38 mouse cellular contexts compared by ENCODE assay signal in genomic region chr13:93673296-93673695, GRCm38 (mm10). TPM values are rescaled to one million over a fixed set of nuclear protein-coding genes. Genes with fewer than 3 reads are reported as not detected.
DNase-seq lines count a peak whose midpoint lies in the region; ATAC-seq lines count a peak whose summit lies in the region.
"Had no signal": no experiment of that assay in that cellular context is flagged by ENCODE, and none has a peak within 500 bp of the region (broad histone marks: within the 10 kb centered on the region; RNA-seq: fewer than 3 reads in every experiment).

No protein-coding gene starts in this region.

- DNase-seq in heart, adult 11 months, result peak; percentile 83
- DNase-seq in heart, postnatal 25 days (ENCODE audit: low spot score), result no peak
- DNase-seq in liver, embryonic 11.5 days (ENCODE audit: low spot score), result no peak
- no peak for DNase-seq in layer of hippocampus, postnatal 10 days (ENCODE audit: low spot score in 2 of 2)
- no peak for DNase-seq in thymus, postnatal 36 days
- DNase-seq: adrenal gland, postnatal 10 days; cerebellum, adult 18-20 months; cerebellum, postnatal 10 days; gastrocnemius, adult 2 months; gastrocnemius, postnatal 36 days; heart, adult 2 months; layer of hippocampus, adult 9-11 months; lung, adult 2 months; lung, postnatal 10 days; right cerebral cortex, postnatal 4 days; thymus, adult 18-20 months; thymus, postnatal 25 days had no signal

- no peak overlapping the region for H3K4me2 ChIP-seq in kidney, embryonic 15.5 days
- H3K4me2 ChIP-seq in kidney, embryonic 14.5 days (replicated peaks; ENCODE audit: low read depth, low read length), result no peak overlapping the region
- H3K4me2 ChIP-seq in liver, embryonic 11.5 days, result peak overlapping the region; percentile 42
- peak overlapping the region; percentile 33 for H3K4me2 ChIP-seq in liver, embryonic 16.5 days (ENCODE audit: low read depth, low read length)

- 0 out of 2 replicates have a peak overlapping the region, but pooled peaks have one; percentile 32 for H3K27ac ChIP-seq in kidney, embryonic 15.5 days
- no peak overlapping the region for H3K27ac ChIP-seq in kidney, embryonic 14.5 days (ENCODE audit: low read depth, low read length)
- H3K27ac ChIP-seq in liver, embryonic 11.5 days (ENCODE audit: low read depth, low read length), result no peak overlapping the region
- peak overlapping the region; percentile 51 for H3K27ac ChIP-seq in liver, embryonic 16.5 days (ENCODE audit: low read length)
- H3K27ac ChIP-seq: embryonic facial prominence, embryonic 15.5 days; gastrocnemius, adult 2 months; heart, adult 2 months; left cerebral cortex, adult 2 months; limb, embryonic 12.5 days; macrophage; midbrain, embryonic 13.5 days; neural tube, embryonic 13.5 days; stomach, postnatal 0 days had no signal

- no peak overlapping the region for H3K9ac ChIP-seq in kidney, embryonic 15.5 days
- no peak overlapping the region for H3K9ac ChIP-seq in kidney, embryonic 14.5 days (ENCODE audit: low read depth, low read length)
- H3K9ac ChIP-seq in liver, embryonic 11.5 days (ENCODE audit: low read depth, low read length), result no peak overlapping the region; the same call in 1 of the 2 replicates
- peak overlapping the region; percentile 25; the same call in 1 of the 2 replicates for H3K9ac ChIP-seq in liver, embryonic 16.5 days (ENCODE audit: low read depth, low read length)
- H3K9ac ChIP-seq: embryonic facial prominence, embryonic 15.5 days; heart, embryonic 12.5 days; limb, embryonic 12.5 days; midbrain, embryonic 13.5 days; neural tube, embryonic 13.5 days had no signal

- peak; percentile 54; the same call in 1 of the 2 replicates for ATAC-seq in kidney, embryonic 15.5 days (replicated peaks; ENCODE audit: low FRiP score)
- no peak for ATAC-seq in kidney, embryonic 14.5 days (ENCODE audit: low FRiP score, low TSS enrichment)
- no peak for ATAC-seq in liver, embryonic 11.5 days (replicated peaks; ENCODE audit: low FRiP score)
- ATAC-seq in liver, embryonic 16.5 days (ENCODE audit: low read depth), result no peak
- ATAC-seq: forebrain, embryonic 14.5 days; hindbrain, embryonic 16.5 days; midbrain, embryonic 13.5 days; Patski had no signal

- H3K9me3 ChIP-seq in kidney, embryonic 15.5 days (replicated peaks), result no peaks in the 10 kb centered on the region
- H3K9me3 ChIP-seq in kidney, embryonic 14.5 days (ENCODE audit: control insufficient read depth, low read length), result no peaks in the 10 kb centered on the region
- H3K9me3 ChIP-seq in liver, embryonic 11.5 days (ENCODE audit: control insufficient read depth, low read length), result no peaks in the 10 kb centered on the region
- H3K9me3 ChIP-seq in liver, embryonic 16.5 days (replicated peaks; ENCODE audit: control insufficient read depth, low read length), result no peaks in the 10 kb centered on the region
- H3K9me3 ChIP-seq: embryonic facial prominence, embryonic 15.5 days; midbrain, embryonic 13.5 days; neural tube, embryonic 13.5 days had no signal

- H3K27me3 ChIP-seq in kidney, embryonic 15.5 days, result peaks cover 10% of the 10 kb centered on the region
- H3K27me3 ChIP-seq in kidney, embryonic 14.5 days (ENCODE audit: control insufficient read depth, insufficient read depth, low read length), result peaks cover 11% of the 10 kb centered on the region; the same call in 1 of the 2 replicates
- peaks cover 15% of the 10 kb centered on the region for H3K27me3 ChIP-seq in liver, embryonic 11.5 days (replicated peaks; ENCODE audit: control insufficient read depth, insufficient read depth, low read length)
- peaks cover 3% of the 10 kb centered on the region; the same call in 1 of the 2 replicates for H3K27me3 ChIP-seq in liver, embryonic 16.5 days (ENCODE audit: control insufficient read depth, insufficient read depth, low read depth, low read length)

- 59% methylated on average over 2 of the region's 2 CpGs for WGBS in kidney, embryonic 15.5 days
- 60% methylated on average over 2 of the region's 2 CpGs for WGBS in kidney, embryonic 14.5 days
- 56% methylated on average over 2 of the region's 2 CpGs for WGBS in liver, embryonic 11.5 days
- 35% methylated on average over 2 of the region's 2 CpGs for WGBS in liver, embryonic 16.5 days (ENCODE audit: insufficient replicate concordance)

- no peaks in the 10 kb centered on the region for H3K36me3 ChIP-seq in kidney, embryonic 15.5 days
- H3K36me3 ChIP-seq in kidney, embryonic 14.5 days (ENCODE audit: control insufficient read depth, insufficient read depth, low read length), result no peaks in the 10 kb centered on the region
- no peaks in the 10 kb centered on the region for H3K36me3 ChIP-seq in liver, embryonic 11.5 days (ENCODE audit: control insufficient read depth, insufficient read depth, low read length)
- H3K36me3 ChIP-seq in liver, embryonic 16.5 days (ENCODE audit: control insufficient read depth, insufficient read depth), result no peaks in the 10 kb centered on the region; the same call in 1 of the 2 replicates
- H3K36me3 ChIP-seq: embryonic facial prominence, embryonic 15.5 days; heart, embryonic 12.5 days; limb, embryonic 12.5 days; midbrain, embryonic 13.5 days; neural tube, embryonic 13.5 days had no signal

- peaks cover 10% of the 10 kb centered on the region; the same call in 1 of the 2 replicates for H3K4me1 ChIP-seq in kidney, embryonic 15.5 days
- H3K4me1 ChIP-seq in kidney, embryonic 14.5 days (ENCODE audit: control insufficient read depth, insufficient read depth, low read length), result no peaks in the 10 kb centered on the region; the same call in 1 of the 2 replicates
- no peaks in the 10 kb centered on the region for H3K4me1 ChIP-seq in liver, embryonic 11.5 days (replicated peaks; ENCODE audit: control insufficient read depth, insufficient read depth, low read length)
- H3K4me1 ChIP-seq in liver, embryonic 16.5 days (ENCODE audit: control insufficient read depth, low read depth, low read length), result no peaks in the 10 kb centered on the region
- H3K4me1 ChIP-seq: neural tube, embryonic 13.5 days had no signal

- H3K4me3 ChIP-seq in kidney, embryonic 15.5 days (replicated peaks), result no peak overlapping the region
- no peak overlapping the region for H3K4me3 ChIP-seq in kidney, embryonic 14.5 days (ENCODE audit: low read length)
- H3K4me3 ChIP-seq in liver, embryonic 11.5 days (ENCODE audit: low read depth, low read length), result peak overlapping the region; percentile 36; the same call in 1 of the 2 replicates
- H3K4me3 ChIP-seq in liver, embryonic 16.5 days (ENCODE audit: low read depth, low read length), result peak overlapping the region; percentile 44
- H3K4me3 ChIP-seq: gastrocnemius, adult 2 months; heart, adult 2 months; left cerebral cortex, adult 2 months; midbrain, embryonic 13.5 days had no signal

- intact Hi-C loops in heart, postnatal 25 days (cut with DNase I), result no loop called here

RNA-seq across cellular contexts. Expression of gene Bhmt2, which starts 0.8 kb away (rescaled TPM):
- total RNA-seq in heart, postnatal 25 days (2021), result not detected
- 4.8 and 4.9 TPM in 2 replicates for polyA plus RNA-seq in kidney, embryonic 15.5 days (2015; fragmentation: Nextera tagmentation; extraction: Ambion mirVana)
- polyA plus RNA-seq in kidney, embryonic 14.5 days (2014; fragmentation: Nextera tagmentation; extraction: Ambion mirVana), result 0.66 and 0.96 TPM in 2 replicates
- polyA plus RNA-seq in liver, embryonic 11.5 days (2014; fragmentation: Nextera tagmentation; extraction: Ambion mirVana), result 7.1 and 8.2 TPM in 2 replicates
- polyA plus RNA-seq in liver, embryonic 16.5 days (2015; fragmentation: Nextera tagmentation; extraction: Ambion mirVana), result 47.9 and 50.2 TPM in 2 replicates
- under 1 TPM; 0.22 to 0.37 TPM for total RNA-seq in layer of hippocampus, postnatal 10 days (2021)
- total RNA-seq: gastrocnemius, adult 2 months; gastrocnemius, postnatal 36 days; heart, adult 2 months; hematopoietic stem cell, adult 5-6 weeks; megakaryocyte-erythroid progenitor cell, adult 5-6 weeks; MEL had no signal
- polyA plus RNA-seq: embryonic facial prominence, embryonic 15.5 days; forebrain, embryonic 14.5 days; heart, adult 2 months; heart, postnatal 0 days; limb, embryonic 12.5 days; macrophage; spleen, adult 2 months had no signal

RNA-seq across cellular contexts. Expression of gene Dmgdh, which starts 0.9 kb away (rescaled TPM):
- not detected for total RNA-seq in heart, postnatal 25 days (2021)
- 1.6 and 2.0 TPM in 2 replicates for polyA plus RNA-seq in kidney, embryonic 15.5 days (2015; fragmentation: Nextera tagmentation; extraction: Ambion mirVana)
- 0.13 and 0.28 TPM in 2 replicates for polyA plus RNA-seq in kidney, embryonic 14.5 days (2014; fragmentation: Nextera tagmentation; extraction: Ambion mirVana)
- 6.7 and 7.1 TPM in 2 replicates for polyA plus RNA-seq in liver, embryonic 11.5 days (2014; fragmentation: Nextera tagmentation; extraction: Ambion mirVana)
- 20.7 and 24.3 TPM in 2 replicates for polyA plus RNA-seq in liver, embryonic 16.5 days (2015; fragmentation: Nextera tagmentation; extraction: Ambion mirVana)
- total RNA-seq in layer of hippocampus, postnatal 10 days (2021), result under 1 TPM; 0.58 to 0.87 TPM
- total RNA-seq: gastrocnemius, adult 2 months; gastrocnemius, postnatal 36 days; heart, adult 2 months; hematopoietic stem cell, adult 5-6 weeks; megakaryocyte-erythroid progenitor cell, adult 5-6 weeks; MEL had no signal
- polyA plus RNA-seq: embryonic facial prominence, embryonic 15.5 days; heart, adult 2 months; heart, postnatal 0 days; limb, embryonic 12.5 days; macrophage; neural tube, embryonic 13.5 days; Patski; spleen, adult 2 months had no signal

RNA-seq across cellular contexts. Expression of gene Bhmt, which starts 35.5 kb away (rescaled TPM):
- total RNA-seq in heart, postnatal 25 days (2021), result not detected
- polyA plus RNA-seq in kidney, embryonic 15.5 days (2015; fragmentation: Nextera tagmentation; extraction: Ambion mirVana), result 0.86 and 1.0 TPM in 2 replicates
- polyA plus RNA-seq in kidney, embryonic 14.5 days (2014; fragmentation: Nextera tagmentation; extraction: Ambion mirVana), result 0.11 and 0.13 TPM in 2 replicates
- polyA plus RNA-seq in liver, embryonic 11.5 days (2014; fragmentation: Nextera tagmentation; extraction: Ambion mirVana), result 23.4 and 26.0 TPM in 2 replicates
- 188 and 196 TPM in 2 replicates for polyA plus RNA-seq in liver, embryonic 16.5 days (2015; fragmentation: Nextera tagmentation; extraction: Ambion mirVana)
- not detected for total RNA-seq in layer of hippocampus, postnatal 10 days (2021)
- total RNA-seq: gastrocnemius, adult 2 months; gastrocnemius, postnatal 36 days; heart, adult 2 months; hematopoietic stem cell, adult 5-6 weeks; left cerebral cortex, adult 2 months; left cerebral cortex, postnatal 25 days; megakaryocyte-erythroid progenitor cell, adult 5-6 weeks; MEL had no signal
- polyA plus RNA-seq: embryonic facial prominence, embryonic 15.5 days; heart, adult 2 months; intestine, embryonic 14.5 days; limb, embryonic 12.5 days; macrophage; neural tube, embryonic 13.5 days; Patski; spleen, adult 2 months had no signal

Comparison
In these comparisons a context has a peak if more than half of its experiments do, and no peak if none do; other contexts are left out.
1. H3K27ac ChIP-seq: peak in kidney, embryonic 15.5 days (single experiment) and liver, embryonic 16.5 days (single experiment); none in kidney, embryonic 14.5 days (single experiment) and liver, embryonic 11.5 days (single experiment).
2. H3K4me2 ChIP-seq: peak in liver, embryonic 11.5 days (single experiment) and liver, embryonic 16.5 days (single experiment); none in kidney, embryonic 15.5 days (single experiment) and kidney, embryonic 14.5 days (single experiment).
3. H3K4me3 ChIP-seq: peak in liver, embryonic 11.5 days (single experiment) and liver, embryonic 16.5 days (single experiment); none in kidney, embryonic 15.5 days (single experiment) and kidney, embryonic 14.5 days (single experiment).
4. RNA of gene Bhmt, which starts 35.5 kb away (polyA plus RNA-seq): 188 to 196 TPM in liver, embryonic 16.5 days and 23.4 to 26.0 TPM in liver, embryonic 11.5 days; 0.86 to 1.0 TPM in kidney, embryonic 15.5 days and 0.11 to 0.13 TPM in kidney, embryonic 14.5 days; every median in the first group is over 10 times any median in the second.